Mouse (Mus musculus) gastrocnemius, adult 8-10 months (tissue): ENCODE measurements around the gene Map3k5. TPM values are rescaled to one million over a fixed set of nuclear protein-coding genes. Genes with fewer than 3 reads are reported as not detected.

ENCODE experiments used
- DNase-seq, 2 experiments: peaks; one replicate each; pipeline ENCODE4 v3.0.0; 2022; ENCODE audit warnings: low spot score in 2 of 2
- total RNA-seq, 4 experiments: library from RNA; stranded (reverse); gene quantifications; 2 replicates each; pipeline ENCODE4 v1.2.4; 2022

Map3k5 gene
- total RNA-seq, 4 experiments from 2014 or later, result 6.0 to 8.3 (median 6.6) TPM

DNA sequence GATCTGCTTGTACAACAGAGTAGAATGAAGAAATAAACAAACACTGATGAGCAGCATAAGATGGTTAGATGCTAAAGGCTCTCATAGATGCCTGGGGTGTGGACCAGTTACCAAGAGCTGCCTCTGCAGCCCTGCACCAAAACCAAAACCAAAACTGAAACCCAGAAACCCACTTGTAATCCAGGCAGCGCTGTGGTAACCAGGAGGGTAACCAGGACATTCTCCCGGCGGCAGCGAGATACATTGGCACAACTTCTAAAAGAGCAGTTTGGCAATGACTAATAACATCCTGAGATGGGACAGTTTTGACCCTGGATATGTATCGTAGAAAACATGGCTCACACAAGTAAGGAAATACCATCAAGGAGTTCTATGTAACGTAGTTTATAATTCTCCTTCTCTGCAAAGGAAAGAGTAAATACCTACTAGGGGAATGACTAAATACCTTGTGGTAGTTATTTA is 71.2 kb downstream of the Map3k5 start:
- no peak for DNase-seq

DNA sequence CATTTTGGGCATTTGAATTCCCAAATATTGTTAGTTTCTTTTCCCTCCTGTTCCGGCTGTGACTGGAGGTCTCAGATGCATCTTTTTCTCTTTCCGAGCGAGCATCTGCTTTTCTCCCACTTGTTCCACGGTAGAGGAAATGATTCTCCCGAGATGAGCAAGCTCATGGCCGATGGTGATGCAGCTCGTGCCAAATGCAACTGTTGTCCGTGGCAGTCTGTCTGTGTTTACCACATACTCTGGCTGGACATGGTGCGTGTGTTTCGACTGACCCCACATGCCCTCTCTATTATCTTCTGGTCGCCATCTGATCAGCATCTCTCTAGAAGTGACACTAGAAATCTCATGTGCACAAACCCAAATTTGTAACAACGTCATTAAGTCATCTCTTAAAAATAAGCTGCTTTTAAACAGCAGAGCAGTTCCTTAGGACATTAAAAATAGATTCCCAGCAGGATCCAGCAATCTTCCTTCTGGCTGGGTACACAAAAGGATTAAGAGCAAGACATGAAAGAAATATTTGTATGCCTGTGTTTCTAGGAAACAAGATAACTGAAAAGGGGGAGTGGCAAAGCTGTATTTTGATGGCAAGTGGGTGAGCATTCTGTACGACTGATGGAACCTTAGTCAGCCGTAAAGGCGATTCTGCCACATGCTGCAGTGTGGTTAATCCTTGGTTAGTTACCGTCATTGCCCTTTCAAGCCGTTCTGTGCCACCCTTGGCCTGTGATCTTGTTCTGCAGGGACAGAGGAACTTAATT is 72.2 kb downstream of the Map3k5 start:
- peak in 1 of 2 experiments; percentile 25 for DNase-seq

DNA sequence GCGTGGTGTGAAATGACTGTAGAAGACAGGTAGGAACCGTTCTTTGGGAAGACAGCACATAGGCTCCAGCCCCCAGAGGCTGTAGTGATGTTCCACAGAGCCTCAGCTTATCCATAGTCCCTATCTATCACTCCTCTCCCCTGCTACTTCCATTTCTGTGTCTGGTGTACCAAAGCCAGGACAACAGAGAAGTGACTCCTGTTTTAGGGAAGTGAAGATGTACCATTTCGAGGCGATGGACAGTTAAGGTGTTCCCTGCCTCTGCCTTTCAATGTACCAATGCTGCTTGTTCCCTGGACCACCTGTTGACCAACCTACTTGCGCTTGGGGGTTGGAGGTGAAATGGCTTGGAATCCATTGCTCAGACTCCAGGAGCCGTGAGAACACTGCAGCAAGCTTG is 75.0 kb downstream of the Map3k5 start:
- no peak for DNase-seq

DNA sequence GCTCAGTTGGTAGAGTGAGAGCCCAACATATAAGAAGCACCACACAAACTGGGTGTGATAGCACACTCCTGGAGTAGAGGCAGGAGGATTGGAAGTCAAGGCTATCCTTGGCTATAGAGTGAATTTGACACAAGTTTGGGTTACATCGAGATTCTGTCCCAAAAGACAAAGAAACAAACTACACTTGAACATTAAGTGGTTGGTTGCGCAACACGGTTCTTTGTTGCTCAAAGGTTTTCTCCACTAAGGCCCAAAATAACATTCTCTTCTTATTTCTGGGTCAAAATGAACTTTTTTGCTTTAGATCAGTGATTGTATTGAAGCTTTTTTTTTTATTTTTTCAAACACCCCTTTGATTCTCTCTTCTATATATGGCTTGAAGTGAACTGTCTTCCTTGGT is 75.7 kb downstream of the Map3k5 start:
- no peak for DNase-seq

DNA sequence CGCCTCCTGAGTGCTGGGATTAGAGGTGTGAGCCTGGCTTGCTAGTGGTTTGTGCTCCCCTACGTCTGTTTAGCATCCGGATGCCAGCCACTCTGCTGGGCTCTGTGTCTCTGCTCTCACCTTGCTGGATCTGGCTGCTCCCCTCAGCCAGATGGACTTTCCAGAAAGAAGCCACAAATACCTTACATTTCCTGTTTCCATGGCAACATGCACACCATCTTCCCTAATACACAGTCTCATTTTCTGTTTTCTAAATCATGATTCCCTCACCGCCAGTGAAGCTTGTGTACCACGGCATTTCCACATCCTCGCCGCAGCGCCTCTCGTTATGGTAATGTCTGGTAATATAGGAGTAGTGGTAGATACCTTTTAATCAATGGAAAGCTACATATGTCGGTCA is 84.1 kb downstream of the Map3k5 start:
- no peak for DNase-seq

DNA sequence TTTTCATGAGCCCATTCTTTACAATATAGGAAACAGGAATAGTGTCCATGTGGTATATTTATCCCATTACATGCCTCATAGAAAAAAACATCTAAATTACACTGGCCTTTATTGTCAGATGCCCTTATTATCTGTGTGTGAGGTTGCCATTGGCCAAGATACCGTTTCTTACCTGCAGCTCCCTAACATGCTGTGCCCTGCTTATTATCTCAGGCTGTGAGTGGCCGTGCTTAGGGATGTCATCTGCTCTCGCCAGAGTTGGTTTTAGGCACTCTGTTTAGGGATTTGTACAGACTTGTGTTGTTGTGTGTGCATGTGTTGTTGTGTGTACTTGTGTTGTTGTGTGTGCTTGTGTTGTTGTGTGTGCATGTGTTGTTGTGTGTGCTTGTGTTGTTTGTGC is 84.5 kb downstream of the Map3k5 start:
- DNase-seq, result no peak

DNA sequence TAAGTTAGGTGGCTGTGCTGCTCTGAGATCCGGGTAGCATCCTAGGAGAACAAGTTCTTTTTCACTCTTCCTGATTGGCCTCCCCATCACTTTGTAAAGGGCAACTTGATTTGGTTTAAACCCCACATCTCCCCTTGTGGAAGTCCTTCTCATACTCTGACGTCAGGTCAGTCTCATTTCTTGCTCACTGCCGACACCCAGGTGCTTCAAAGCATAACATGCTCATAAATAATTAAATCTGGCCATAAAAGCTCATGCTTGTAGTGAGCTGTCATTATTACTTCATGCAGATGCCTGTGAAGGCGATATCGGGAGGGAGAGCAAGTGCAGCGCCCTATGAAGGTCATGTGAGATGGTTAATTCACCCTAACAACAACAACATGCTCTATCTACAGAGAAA is 87.0 kb downstream of the Map3k5 start:
- no peak for DNase-seq

DNA sequence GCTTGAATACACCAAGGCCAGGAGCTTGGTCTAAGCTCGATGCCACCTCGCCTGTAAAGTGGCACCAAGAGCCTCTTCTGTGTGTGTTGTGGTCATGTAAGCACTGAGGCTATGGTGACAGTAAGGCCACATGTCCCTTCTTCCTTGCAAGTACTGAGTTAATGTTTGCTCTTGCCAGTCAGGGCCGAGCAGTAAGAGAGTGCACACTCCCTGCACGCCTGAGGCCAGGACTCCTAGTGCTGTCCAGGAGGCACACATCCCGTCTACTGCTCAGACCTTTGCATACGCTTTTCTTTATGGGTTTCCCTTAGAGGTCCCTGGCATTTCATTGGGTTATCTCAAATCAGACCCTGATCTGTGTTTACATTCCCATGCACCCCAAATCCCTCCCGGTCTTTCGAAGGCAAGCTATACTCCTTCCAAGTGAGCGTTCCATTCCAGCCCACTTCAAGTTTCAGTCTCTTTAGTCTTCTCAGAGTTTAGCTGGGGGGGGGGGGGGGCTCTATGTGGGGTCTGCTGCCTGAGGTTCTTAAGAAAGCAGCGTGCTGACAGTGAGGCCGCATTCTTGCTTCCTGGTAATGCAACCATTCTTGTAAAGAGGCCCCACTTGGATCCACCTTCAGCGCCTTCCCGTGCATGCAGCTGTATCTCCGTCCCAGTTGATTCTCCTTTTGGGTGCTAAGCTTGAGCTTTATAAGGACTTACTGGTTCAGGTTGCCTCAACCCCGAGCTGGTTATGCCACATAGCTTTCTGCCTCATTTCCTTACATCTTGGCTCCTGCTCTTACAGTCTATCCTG is 87.6 kb downstream of the Map3k5 start:
- DNase-seq, result no peak

DNA sequence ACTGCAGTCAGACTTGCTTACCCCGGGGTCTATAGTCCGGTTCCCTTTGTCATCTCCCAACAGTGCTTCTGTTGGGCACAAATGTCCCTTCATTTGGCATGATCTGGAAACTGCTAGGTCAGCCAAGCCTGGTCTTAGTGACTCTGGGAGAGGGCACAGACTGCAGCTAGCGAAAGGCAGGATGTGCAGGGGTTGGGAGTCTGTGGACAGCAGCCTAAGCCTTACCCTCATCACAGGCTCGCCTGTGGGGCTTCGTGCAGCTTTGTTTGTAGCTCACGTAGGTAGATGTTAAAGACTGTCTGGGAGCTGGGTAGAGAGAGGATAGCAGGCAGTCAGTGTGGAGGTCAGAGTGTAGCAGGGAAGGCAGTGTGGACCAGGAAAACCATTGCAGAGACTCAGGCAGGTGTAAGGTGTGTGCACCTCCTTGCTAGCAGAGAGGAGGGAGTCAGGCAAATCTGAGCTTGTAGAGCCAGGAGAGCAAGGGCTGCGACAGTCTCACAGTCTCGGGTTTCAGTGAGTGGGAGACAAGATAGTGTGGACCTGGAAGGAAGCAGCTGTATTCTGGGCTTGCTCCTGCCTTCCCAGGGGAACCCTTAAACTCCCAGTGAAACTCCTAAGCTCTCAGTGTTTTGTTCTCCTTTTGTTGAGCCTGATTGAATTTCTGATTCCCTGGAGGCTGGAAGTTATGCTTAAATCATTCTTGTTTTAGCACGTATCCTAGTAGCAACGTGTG is 88.5 kb downstream of the Map3k5 start:
- no peak for DNase-seq

DNA sequence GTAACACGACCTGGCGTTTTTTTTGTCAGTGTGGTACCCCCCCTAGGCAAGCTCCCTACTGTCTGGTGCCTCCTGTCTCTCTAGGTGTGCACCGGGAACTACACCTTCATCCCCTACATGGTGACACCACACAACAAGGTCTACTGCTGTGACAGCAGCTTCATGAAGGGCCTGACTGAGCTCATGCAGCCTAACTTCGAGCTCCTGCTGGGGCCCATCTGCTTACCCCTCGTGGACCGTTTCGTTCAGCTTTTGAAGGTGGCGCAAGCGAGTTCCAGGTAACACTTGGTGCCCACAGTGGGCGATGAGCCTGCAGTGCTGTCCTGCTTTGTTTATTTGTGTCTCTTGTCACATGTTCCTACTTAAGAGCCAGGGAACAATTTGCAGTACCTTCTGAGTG is 89.3 kb downstream of the Map3k5 start:
- DNase-seq, result no peak

DNA sequence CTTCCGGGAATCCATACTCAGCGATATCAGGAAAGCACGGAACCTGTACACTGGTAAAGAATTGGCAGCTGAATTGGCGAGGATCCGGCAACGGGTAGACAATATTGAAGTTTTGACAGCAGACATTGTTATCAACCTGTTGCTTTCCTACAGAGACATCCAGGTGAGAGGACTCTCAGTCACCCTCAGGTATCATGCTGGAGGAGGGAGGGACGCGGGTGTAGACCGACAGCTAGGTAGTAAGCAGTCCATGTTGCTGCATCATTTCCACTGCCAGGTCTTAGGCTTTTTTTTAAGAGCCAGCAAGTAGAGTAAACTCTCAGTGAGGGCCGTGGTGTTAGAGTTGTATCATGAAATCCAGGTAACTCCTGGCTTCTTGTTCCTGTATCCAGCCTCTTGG is 90.6 kb downstream of the Map3k5 start:
- DNase-seq, result no peak

DNA sequence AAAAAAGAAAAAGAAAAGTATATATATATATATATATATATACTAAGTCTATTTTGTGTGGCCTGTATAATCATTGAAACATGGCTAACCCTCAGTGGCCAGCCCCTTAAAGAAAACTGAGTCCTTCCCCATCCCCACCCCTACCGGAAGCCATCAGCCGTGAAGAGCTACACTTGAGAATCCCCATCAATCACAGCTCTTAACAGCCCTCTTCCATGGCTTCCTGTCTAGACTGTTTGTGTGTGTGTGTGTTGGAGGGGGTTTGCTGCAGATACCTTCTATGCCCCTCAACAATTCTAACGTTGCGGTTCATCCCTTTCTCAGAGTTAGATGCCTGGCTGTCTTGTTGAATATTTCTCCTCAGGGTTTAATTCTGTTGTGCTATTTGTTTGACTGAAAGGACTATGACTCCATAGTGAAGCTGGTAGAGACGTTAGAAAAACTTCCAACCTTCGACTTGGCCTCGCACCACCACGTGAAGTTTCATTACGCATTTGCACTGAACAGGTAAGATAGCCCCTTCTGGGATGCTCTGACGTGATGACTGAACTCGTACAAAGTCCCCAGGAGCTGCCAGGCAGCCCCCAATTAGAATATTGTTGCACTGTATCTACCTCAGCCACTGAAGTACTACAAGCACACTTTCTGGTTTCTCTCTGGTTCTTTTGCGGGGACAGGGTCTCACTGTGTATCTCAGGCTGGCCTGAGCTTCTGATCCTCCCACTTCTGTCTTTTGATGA is 91.7 kb downstream of the Map3k5 start:
- no peak for DNase-seq

DNA sequence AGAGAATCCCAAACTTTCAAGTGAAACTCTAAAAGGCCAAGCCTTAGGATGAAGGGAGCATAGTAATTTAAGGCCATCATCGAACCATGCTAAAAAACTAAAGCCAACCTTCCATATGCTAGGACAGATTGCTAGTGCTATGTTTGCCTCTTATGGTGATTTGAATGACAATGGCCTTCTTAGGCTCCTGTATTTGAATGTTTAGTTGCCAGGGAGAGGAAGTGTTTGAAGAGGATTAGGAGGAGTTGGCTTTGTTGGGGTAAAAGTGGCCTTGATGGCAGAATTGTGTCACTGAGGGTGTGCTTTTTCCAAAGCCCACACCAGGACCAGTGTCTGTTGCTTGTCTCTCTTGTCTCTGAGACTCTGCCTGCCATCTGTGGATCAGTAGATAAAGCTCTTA is 96.4 kb downstream of the Map3k5 start:
- DNase-seq, result no peak

DNA sequence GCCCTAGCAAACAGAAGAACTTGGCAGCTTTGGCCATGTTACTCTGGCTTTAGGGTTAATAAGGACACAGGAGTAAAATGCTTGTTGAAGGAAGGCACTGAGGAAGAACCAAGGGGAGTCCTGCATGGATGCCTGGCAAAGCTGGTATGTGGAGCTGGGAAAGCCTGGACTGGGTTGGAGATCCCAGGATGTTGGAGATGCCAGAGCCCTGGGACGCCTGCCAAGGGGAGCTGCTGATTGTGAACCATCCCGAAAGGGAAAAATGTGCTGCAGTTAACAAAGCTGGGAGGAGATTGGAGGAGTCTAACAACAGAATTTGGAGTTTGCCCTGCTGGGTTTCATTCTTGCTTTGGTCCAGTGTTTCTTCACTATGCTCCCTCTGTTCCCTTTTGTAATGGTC is 97.7 kb downstream of the Map3k5 start:
- DNase-seq, result peak; percentile 15 to 44

DNA sequence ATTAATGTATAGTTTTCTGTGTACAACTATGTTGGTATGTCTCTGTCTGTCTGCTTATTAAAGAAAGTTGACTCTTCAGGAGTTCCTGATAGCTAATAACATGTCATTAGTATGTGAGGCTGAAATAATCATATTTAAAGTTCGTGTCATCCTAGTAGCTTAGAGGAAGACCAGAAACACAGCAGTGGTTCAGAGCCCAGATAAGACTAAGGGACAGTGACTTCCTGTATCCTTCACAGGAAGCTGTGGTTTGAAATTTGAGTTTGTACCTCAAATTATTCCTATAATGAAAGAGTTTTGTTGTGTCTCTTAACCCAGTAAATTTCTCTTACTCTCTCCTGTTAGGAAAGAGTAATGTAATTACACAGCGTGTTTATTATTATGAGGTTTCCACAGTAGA is 102.1 kb downstream of the Map3k5 start:
- DNase-seq, result no peak

DNA sequence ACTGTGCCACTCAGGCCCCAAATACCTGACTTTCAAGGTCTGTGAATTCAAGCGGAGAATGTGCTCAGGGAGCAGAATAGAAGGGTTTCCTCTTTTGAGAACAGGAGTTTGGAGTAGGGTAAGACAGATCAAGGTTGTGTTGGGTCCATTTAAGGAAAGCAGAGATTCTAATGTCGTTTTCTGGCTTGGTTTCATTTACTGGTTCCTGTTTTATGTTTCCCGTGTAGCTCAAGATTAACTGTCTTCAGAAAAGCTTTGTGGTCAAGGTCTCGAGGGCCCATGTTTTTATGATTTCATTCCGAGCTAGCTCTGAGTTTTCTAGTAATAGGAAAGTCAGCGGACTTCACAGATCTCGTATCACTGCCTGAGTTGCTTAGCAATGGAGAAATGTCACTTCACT is 102.6 kb downstream of the Map3k5 start:
- no peak for DNase-seq

DNA sequence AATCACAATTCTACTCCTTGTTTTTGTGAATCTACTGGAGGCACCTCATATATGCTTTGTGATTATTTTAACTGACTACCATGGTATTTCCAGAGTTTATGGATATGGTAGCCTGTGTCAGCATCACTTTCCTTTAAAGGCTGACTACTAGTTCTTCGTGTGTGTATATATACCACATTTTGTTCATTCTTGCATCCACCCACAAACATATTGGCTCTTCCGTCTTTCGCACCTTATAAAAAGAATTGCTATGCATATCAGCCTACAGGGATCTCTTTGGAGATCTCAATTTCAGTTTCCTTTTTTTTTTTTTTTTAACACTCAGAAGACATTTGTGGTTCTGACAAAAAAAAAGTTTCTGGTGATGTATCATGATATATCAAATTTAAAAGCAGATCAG is 105.3 kb downstream of the Map3k5 start:
- DNase-seq, result no peak

DNA sequence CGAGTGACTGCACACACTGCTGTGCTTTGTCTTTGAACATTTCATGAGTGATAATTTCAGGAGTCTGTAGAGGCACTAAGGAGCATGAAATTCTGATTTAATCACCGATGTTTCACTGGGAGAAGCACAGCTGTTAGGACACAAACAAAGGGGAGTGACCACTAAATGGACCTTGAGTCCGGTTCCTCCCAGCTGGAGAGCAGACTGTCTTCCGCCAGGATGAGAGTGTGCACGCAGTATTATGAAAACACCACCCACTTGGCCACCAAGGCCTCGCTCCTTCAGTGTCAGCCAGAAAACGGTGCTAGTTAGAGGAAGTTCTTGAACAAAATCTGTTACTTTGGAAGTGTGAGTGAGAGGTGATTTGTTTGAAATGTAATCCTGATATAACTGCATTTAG is 105.8 kb downstream of the Map3k5 start:
- peak; percentile 35 to 45 for DNase-seq

DNA sequence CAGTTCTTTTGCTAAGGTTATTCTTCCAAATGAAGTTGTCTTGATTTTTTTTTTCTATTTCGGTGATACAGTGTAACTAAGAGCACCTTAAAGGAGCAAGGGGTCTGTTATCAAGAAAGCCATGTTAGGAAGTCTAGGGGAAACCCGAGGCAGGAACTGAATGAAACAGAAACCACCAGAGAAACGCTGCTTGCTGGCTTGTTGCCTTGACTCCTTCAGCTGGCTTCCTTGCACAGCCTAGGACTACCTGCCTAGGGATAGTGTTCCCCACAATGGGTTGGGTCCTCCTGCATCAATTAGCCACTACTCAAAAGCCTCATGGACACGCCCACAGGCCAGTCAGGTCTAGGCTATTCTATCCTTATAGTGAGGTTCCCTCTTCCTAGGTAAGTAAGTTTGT is 106.4 kb downstream of the Map3k5 start:
- no peak for DNase-seq

DNA sequence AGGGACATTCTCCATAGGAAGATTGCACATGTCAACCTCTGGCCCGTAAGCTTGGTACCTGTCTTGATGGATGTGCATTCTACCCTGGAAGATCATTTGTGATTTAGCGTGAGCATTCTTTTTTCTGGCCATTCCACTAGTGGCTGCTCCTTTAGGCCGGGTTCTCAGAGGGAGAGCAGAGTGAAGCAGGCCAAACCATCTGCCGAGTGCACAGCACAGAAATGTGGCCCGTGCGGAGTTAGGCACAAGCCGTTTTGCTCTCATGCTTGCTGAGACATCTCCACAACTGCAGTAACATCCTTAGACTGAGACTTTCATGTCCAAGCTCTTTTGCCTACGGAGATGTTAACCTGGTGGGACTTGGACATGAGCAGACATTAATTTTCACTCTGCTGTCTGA is 107.8 kb downstream of the Map3k5 start:
- no peak for DNase-seq

DNA sequence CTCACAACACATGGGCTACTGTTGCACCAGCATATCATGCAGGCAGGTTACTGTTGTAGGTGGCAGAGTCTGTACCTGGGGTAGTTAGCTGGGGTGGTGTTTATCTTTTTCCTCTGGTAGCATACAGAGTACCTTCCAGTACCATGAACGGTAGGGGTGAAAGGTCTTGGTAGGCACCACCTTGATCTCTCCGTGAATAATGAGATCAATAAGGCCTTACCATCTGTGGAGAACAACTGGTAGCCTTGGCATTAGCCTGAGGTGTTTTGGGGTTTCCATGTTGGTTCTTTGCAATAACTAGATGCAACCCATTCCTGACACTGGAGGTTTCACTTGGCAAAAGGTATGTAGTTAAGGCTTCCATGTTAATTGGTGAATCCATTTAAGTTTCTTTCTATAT is 109.8 kb downstream of the Map3k5 start:
- no peak for DNase-seq
